Mouse (Mus musculus) gastrocnemius, postnatal 10 days (tissue): ENCODE results near the gene Cadm3. TPM values are rescaled to one million over a fixed set of nuclear protein-coding genes. Genes with fewer than 3 reads are reported as not detected.

ENCODE experiments used
- DNase-seq: peaks from one replicate; pipeline ENCODE4 v3.0.0; 2021; ENCODE audit warnings: mixed read lengths
- total RNA-seq, 2 experiments: library from RNA; stranded (reverse); gene quantifications; 2 replicates each; pipeline ENCODE4 v1.2.3; 2021

Cadm3 gene
- total RNA-seq, 2 experiments from 2014 or later = 22.9 to 31.4 TPM

GRCm38 (mm10) chr1:173359590-173360290 lies 7.8 kb downstream of the Cadm3 start:
- no peak for DNase-seq

DNA sequence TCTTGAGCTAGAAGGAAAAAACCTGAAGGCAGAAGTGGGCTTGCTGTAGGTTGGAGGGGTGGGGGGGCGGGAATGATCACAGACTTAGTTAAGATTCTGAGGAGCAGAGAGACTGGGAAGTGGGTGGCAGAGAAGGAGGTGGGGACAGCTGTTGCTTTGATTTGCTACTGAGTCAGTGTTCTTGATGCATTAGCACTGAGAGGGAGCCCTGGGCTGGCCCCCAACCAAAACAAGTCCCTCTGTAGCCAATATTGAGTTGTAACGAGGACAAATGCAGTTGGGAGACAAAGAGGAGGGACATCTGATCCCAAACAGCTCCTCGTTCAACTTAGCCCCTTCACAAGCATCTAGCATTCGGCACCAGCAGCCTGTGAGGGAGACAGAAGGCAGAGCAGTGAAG lies 9.7 kb downstream of the Cadm3 start:
- DNase-seq = no peak

GRCm38 (mm10) chr1:173356699-173357098 lies 10.8 kb downstream of the Cadm3 start:
- no peak for DNase-seq

DNA sequence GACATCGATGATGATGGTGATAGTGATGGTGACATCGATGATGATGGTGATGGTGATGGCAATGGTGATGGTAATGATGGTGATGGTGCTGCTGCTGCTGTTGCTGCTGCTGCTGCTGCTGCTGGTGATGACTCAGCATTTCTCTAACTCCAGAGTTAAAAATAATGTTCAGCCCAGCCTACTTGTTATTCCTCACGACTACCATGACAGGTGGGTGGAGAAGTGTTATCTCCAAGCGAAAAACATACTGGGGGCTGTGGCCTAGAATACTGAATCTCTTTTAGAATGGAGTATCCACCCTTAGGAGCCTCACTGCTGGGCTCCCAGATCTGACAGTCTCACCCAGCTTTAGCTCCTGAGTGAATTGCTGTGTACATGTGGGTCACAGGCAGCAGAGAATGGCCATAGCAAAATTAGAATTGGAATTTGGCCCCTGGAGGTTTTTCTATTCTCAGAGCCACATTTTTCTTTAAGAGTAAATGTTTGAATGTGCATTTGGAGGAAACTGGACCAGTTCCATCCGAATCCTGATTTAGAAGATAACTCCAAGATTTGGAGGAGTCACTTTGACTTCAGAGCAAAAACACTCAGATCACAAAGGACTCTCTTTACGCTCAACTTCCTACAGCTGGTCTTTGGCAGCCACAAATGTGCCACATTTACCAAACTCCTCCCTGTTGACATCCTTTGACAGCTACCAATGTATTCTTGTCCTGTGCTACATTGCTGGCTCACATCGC lies 12.2 kb downstream of the Cadm3 start:
- DNase-seq = no peak

DNA sequence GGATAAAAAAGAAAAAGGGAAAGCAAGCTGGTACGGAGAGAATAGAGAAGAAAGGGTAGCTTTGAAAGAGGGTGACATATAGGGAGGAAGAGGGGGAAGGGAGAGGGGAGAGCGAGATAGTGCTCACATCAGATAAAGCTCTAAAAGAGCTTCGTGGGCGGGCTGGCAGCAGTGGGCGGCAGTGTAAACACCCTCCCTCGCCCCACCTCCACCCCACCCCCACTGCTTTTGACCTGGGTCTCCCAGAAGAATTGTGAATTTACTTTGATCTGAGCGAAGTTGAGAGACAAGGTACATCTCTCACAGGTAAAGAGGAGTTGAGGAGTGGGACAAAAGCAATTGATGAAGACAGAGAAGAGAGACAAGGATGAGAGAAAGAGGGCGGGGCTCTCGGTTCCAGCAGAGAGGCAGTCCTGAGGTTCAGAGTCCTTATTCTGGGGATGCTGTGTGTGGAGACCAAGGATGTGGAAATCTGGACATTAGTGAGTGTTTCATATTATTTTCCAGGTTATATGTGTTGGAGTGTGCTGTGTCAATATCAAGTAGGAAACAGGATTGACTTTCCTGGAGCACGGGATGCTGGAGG lies 17.0 kb downstream of the Cadm3 start, which contains the start of gene Aim2:
TSS of gene Aim2 (plus strand) at position 508 of the 586 bp plus-strand sequence.
- no peak for DNase-seq

- no peak for DNase-seq
These were observed 17.5 kb downstream of the Cadm3 start for GRCm38 (mm10) chr1:173349946-173350345.

- no peak for DNase-seq
These were observed 18.3 kb downstream of the Cadm3 start for GRCm38 (mm10) chr1:173349192-173349591.

- DNase-seq = no peak
These were observed 19.0 kb downstream of the Cadm3 start for GRCm38 (mm10) chr1:173348527-173348926.

GRCm38 (mm10) chr1:173345112-173345511 lies 22.4 kb downstream of the Cadm3 start:
- DNase-seq = no peak

DNA sequence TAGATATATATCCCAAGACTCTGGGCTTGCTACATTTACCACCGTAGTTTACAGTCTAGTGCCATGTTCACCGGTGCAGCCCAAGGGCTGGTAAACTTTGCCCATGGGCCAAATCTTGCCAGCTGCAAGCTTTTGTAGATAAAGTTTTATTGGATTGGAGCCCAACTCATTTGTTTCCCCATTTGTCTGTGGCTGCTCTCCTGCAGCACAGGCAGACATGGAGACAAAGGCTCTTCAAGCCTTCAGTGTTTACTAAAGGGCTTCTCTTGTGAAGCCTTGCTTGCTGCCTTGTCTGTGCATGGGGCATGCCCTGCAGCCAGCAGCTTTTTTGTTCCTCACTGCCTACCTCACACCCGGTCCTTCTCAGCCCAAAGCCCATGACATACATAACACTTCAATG lies 23.6 kb downstream of the Cadm3 start:
- DNase-seq = no peak

- DNase-seq = no peak
These were observed 25.1 kb downstream of the Cadm3 start for GRCm38 (mm10) chr1:173342425-173342824.

- peak; percentile 49 for DNase-seq
These were observed 28.0 kb downstream of the Cadm3 start for GRCm38 (mm10) chr1:173339543-173339942.

DNA sequence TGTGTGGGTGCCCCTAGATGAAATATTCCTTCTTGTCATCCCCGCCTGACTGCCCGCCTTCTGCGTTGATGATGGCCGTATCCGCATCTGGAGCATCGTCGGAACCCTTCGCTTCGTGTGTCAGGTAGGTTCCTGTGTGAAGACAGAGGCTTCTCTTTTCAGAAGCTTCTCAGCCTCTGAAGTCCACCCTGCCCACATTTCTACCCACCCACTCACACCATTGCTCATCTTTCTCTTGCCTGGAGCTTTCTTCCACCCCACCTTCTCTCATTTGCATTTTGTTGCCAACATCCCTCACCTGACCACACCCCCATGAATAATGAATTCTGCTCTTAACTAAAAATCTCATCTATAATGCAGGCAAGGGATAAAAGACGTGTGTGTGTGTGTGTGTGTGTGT lies 30.5 kb downstream of the Cadm3 start:
- DNase-seq = no peak

GRCm38 (mm10) chr1:173335903-173336302 lies 31.6 kb downstream of the Cadm3 start:
- no peak for DNase-seq

- DNase-seq = no peak
These were observed 33.9 kb downstream of the Cadm3 start, which contains the start of gene Ackr1 for GRCm38 (mm10) chr1:173333312-173334253. Ackr1 (minus strand) TSS chr1:173333750.

DNA sequence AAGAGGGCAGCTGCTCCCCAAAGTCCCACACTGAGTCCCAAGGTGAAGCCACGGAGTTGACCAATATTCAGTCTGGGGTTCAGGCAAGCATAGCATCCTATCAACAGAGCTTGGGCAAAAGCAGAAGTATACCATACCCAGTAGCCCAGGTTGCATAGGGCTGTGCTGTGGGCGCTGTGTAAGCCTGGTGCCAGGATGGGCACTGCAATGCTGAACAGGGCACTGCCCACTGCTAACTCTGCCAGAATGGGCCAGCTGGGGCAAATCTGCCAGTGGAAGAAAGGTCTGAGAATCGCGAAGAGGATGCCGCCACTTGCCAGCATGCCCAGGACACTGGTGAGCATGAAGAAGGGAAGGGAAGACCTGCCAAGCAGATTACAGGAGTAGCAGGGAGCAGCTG lies 35.1 kb downstream of the Cadm3 start:
- no peak for DNase-seq

GRCm38 (mm10) chr1:173329743-173330142 lies 37.8 kb downstream of the Cadm3 start:
- no peak for DNase-seq

- DNase-seq = no peak
These were observed 38.3 kb downstream of the Cadm3 start for GRCm38 (mm10) chr1:173329185-173329584.

- no peak for DNase-seq
These were observed 39.0 kb downstream of the Cadm3 start for GRCm38 (mm10) chr1:173328446-173328845.

DNA sequence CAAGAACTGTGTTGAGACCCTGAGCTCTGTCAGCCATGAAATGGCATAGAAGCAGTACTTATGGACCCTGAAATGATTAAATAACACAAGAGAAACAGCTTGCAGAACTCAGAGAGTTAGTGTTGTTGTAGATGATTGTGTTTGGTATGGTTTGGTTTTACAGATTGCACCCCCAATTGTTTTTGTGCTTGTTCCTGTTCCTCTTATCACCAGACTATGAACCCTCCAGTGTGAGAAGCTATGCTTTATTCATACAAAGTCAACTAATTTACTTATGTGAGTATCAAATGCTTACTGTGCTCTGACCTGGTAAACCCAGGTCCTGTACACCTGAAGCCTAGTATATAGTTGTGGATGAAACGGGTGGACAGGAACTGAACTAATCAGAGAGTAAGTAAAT lies 40.9 kb downstream of the Cadm3 start:
- DNase-seq = no peak

DNA sequence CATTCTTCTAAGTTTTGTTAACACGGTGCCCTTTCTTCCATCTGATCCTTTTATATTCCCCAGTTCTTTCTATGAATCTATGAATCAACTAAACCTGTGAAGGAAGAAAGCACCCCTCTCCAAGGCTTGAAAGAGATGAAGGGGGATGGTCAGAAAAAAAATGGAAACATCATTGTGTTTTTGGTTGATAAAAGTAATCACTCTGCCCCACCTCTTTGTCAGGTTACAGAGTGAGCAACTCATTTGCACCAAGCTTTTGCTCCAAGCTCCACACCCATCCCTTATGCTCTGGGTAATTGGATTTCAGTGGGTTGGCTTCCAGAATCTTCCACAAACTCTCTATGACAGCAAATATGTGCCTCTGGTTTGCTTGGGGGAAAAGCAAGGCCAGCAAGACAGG lies 42.1 kb downstream of the Cadm3 start:
- no peak for DNase-seq

GRCm38 (mm10) chr1:173324961-173325360 lies 42.5 kb downstream of the Cadm3 start:
- no peak for DNase-seq
